In genomic region chr17:72917241-72918030, GRCm38 (mm10) we compare ENCODE assay signal across 8 mouse cellular contexts. TPM values are rescaled to one million over a fixed set of nuclear protein-coding genes. Genes with fewer than 3 reads are reported as not detected.
DNase-seq lines count a peak whose midpoint lies in the region; ATAC-seq and TF ChIP-seq lines count a peak whose summit lies in the region.

No protein-coding gene starts in this region.

- H3ac ChIP-seq in C2C12 (ENCODE audit: control insufficient read depth, insufficient read length, low read depth) = peak overlapping the region; percentile 77

- peak overlapping the region; percentile 83 for H3K27ac ChIP-seq in embryonic facial prominence, embryonic 12.5 days
- peak overlapping the region; percentile 97 for H3K27ac ChIP-seq in heart, embryonic 12.5 days (ENCODE audit: poor library complexity, severe bottlenecking)
- H3K27ac ChIP-seq in kidney, embryonic 16.5 days (ENCODE audit: low read length) = peak overlapping the region; percentile 76
- H3K27ac ChIP-seq in liver, embryonic 14.5 days = no peak overlapping the region

- peaks cover 30% of the 10 kb centered on the region for H3K79me3 ChIP-seq in C2C12 (ENCODE audit: low read depth)

- peaks cover 43% of the 10 kb centered on the region for H3K79me2 ChIP-seq in C2C12 (ENCODE audit: control insufficient read depth, insufficient read depth)

- peak; percentile 40 for TF ChIP-seq CTCF in C2C12 (IDR thresholded peaks at IDR 0.05; ENCODE audit: control insufficient read depth, insufficient read depth, insufficient read length)
- TF ChIP-seq CTCF in liver, embryonic 14.5 days (IDR thresholded peaks at IDR 0.05; ENCODE audit: low read depth) = peak; percentile 33; the same call in 1 of the 2 replicates

- H3K9me3 ChIP-seq in embryonic facial prominence, embryonic 12.5 days = no peaks in the 10 kb centered on the region
- no peaks in the 10 kb centered on the region for H3K9me3 ChIP-seq in heart, embryonic 12.5 days (replicated peaks)
- no peaks in the 10 kb centered on the region for H3K9me3 ChIP-seq in kidney, embryonic 16.5 days (ENCODE audit: low read length)
- no peaks in the 10 kb centered on the region for H3K9me3 ChIP-seq in liver, embryonic 14.5 days (ENCODE audit: control insufficient read depth, low read length)

- peak; percentile 69 for DNase-seq in adrenal gland, postnatal 10 days
- no peak for DNase-seq in liver, embryonic 14.5 days (ENCODE audit: low read depth in 3 of 3, low spot score in 3 of 3)
- peak; percentile 93 for DNase-seq in naive thymus-derived CD4-positive, alpha-beta T cell, adult 2 months (ENCODE audit: low read depth)
- peak; percentile 44 for DNase-seq in telencephalon, adult 2 months (ENCODE audit: low read depth, low spot score)

- H3K4me3 ChIP-seq in C2C12 (ENCODE audit: insufficient read depth, poor library complexity, severe bottlenecking) = peak overlapping the region; percentile 86
- peak overlapping the region; percentile 70 for H3K4me3 ChIP-seq in embryonic facial prominence, embryonic 12.5 days
- peak overlapping the region; percentile 93 for H3K4me3 ChIP-seq in heart, embryonic 12.5 days
- peak overlapping the region; percentile 82 for H3K4me3 ChIP-seq in kidney, embryonic 16.5 days (ENCODE audit: low read length)
- peak overlapping the region; percentile 53 to 55 for H3K4me3 ChIP-seq in liver, embryonic 14.5 days (ENCODE audit: insufficient read depth in 1 of 2, low read depth in 2 of 2, low read length in 2 of 2)

- peaks cover 15% of the 10 kb centered on the region for H3K36me3 ChIP-seq in C2C12 (ENCODE audit: control insufficient read depth, insufficient read depth)
- peaks cover 8% of the 10 kb centered on the region for H3K36me3 ChIP-seq in embryonic facial prominence, embryonic 12.5 days
- H3K36me3 ChIP-seq in heart, embryonic 12.5 days = peaks cover 16% of the 10 kb centered on the region
- H3K36me3 ChIP-seq in kidney, embryonic 16.5 days (ENCODE audit: insufficient read depth, low read length) = peaks cover 2% of the 10 kb centered on the region; the same call in 1 of the 2 replicates
- no peaks in the 10 kb centered on the region for H3K36me3 ChIP-seq in liver, embryonic 14.5 days (replicated peaks; ENCODE audit: control insufficient read depth, insufficient read depth, low read depth)

- peak overlapping the region; percentile 88 for H3K9ac ChIP-seq in embryonic facial prominence, embryonic 12.5 days
- H3K9ac ChIP-seq in heart, embryonic 12.5 days = peak overlapping the region; percentile 99
- H3K9ac ChIP-seq in kidney, embryonic 16.5 days (replicated peaks; ENCODE audit: low read length) = peak overlapping the region; percentile 94
- peak overlapping the region; percentile 34; the same call in 1 of the 2 replicates for H3K9ac ChIP-seq in liver, embryonic 14.5 days (replicated peaks)

- H3K4me1 ChIP-seq in embryonic facial prominence, embryonic 12.5 days = peaks cover 16% of the 10 kb centered on the region
- peaks cover 39% of the 10 kb centered on the region for H3K4me1 ChIP-seq in heart, embryonic 12.5 days (replicated peaks)
- 0 out of 2 replicates have a peak, but pooled peaks cover 11% of the 10 kb centered on the region for H3K4me1 ChIP-seq in kidney, embryonic 16.5 days (ENCODE audit: insufficient read depth, low read length)
- H3K4me1 ChIP-seq in liver, embryonic 14.5 days (replicated peaks; ENCODE audit: control insufficient read depth in 2 of 2, insufficient read depth in 2 of 2, low read length in 1 of 2) = peaks cover 0 to 2% of the 10 kb centered on the region in 2 experiments; a peak in 1 of 4 replicates

- H3K4me2 ChIP-seq in embryonic facial prominence, embryonic 12.5 days (replicated peaks) = peak overlapping the region; percentile 88
- H3K4me2 ChIP-seq in heart, embryonic 12.5 days = peak overlapping the region; percentile 91
- H3K4me2 ChIP-seq in kidney, embryonic 16.5 days (replicated peaks; ENCODE audit: low read depth, low read length) = peak overlapping the region; percentile 77
- H3K4me2 ChIP-seq in liver, embryonic 14.5 days (ENCODE audit: low read depth) = peak overlapping the region; percentile 71

- TF ChIP-seq EP300 in liver, embryonic 14.5 days (IDR thresholded peaks at IDR 0.05; ENCODE audit: low read depth) = no peak

- H3K27me3 ChIP-seq in C2C12 (ENCODE audit: control insufficient read depth, insufficient read depth, insufficient read length) = no peaks in the 10 kb centered on the region
- no peaks in the 10 kb centered on the region for H3K27me3 ChIP-seq in embryonic facial prominence, embryonic 12.5 days
- no peaks in the 10 kb centered on the region for H3K27me3 ChIP-seq in heart, embryonic 12.5 days (replicated peaks)
- H3K27me3 ChIP-seq in kidney, embryonic 16.5 days (ENCODE audit: insufficient read depth, low read length) = no peaks in the 10 kb centered on the region
- H3K27me3 ChIP-seq in liver, embryonic 14.5 days (ENCODE audit: control insufficient read depth, insufficient read depth, low read length) = peaks cover 33% of the 10 kb centered on the region

- ATAC-seq in embryonic facial prominence, embryonic 12.5 days (ENCODE audit: insufficient number of reproducible peaks, insufficient read depth, low FRiP score, low TSS enrichment) = no peak; the same call in 1 of the 2 replicates
- ATAC-seq in heart, embryonic 12.5 days (ENCODE audit: insufficient number of reproducible peaks, low FRiP score) = peak; percentile 38
- ATAC-seq in kidney, embryonic 16.5 days (ENCODE audit: low FRiP score, low TSS enrichment) = peak; percentile 46
- peak; percentile 24 for ATAC-seq in liver, embryonic 14.5 days (ENCODE audit: insufficient read depth)

- WGBS in embryonic facial prominence, embryonic 12.5 days = 1% methylated on average over 37 of the region's 37 CpGs
- 2% methylated on average over 37 of the region's 37 CpGs for WGBS in heart, embryonic 12.5 days
- WGBS in kidney, embryonic 16.5 days = under 1% methylated on average over 37 of the region's 37 CpGs
- WGBS in liver, embryonic 14.5 days (ENCODE audit: insufficient replicate concordance) = 2% methylated on average over 37 of the region's 37 CpGs

TF ChIP-seq in C2C12, 6 proteins besides CTCF, POLR2A, EP300 and RAD21:
- no peak for TF ChIP-seq USF1 (IDR thresholded peaks at IDR 0.05; ENCODE audit: low read depth)
- TF ChIP-seq FOSL1 (IDR thresholded peaks at IDR 0.05; ENCODE audit: insufficient read depth, low read length, poor library complexity, severe bottlenecking) = no peak
- no peak for TF ChIP-seq MYOG (IDR thresholded peaks at IDR 0.05; ENCODE audit: control insufficient read depth, extremely low read depth, insufficient read length)
- no peak for TF ChIP-seq MAX (IDR thresholded peaks at IDR 0.05)
- TF ChIP-seq MYOD1 (IDR thresholded peaks at IDR 0.05; ENCODE audit: control insufficient read depth, insufficient read length, low read depth) = no peak
- TF ChIP-seq CEBPB (IDR thresholded peaks at IDR 0.05; ENCODE audit: low read depth) = no peak

RNA-seq across cellular contexts. Expression of gene Lbh, which starts 0.7 kb away (rescaled TPM):
- polyA plus RNA-seq in C2C12 (2012; fragmentation: generic; extraction: Trizol) = 38.4 TPM
- 10 to 100 TPM; 52.9 to 65.8 TPM for total RNA-seq in adrenal gland, postnatal 10 days (2021)
- polyA plus RNA-seq in embryonic facial prominence, embryonic 12.5 days (2016; fragmentation: Nextera tagmentation; extraction: Ambion mirVana) = 2.1 and 2.6 TPM in 2 replicates
- 22.6 and 23.7 TPM in 2 replicates for polyA plus RNA-seq in heart, embryonic 12.5 days (2016; fragmentation: Nextera tagmentation; extraction: Ambion mirVana)
- polyA plus RNA-seq in kidney, embryonic 16.5 days (2015; fragmentation: Nextera tagmentation; extraction: Ambion mirVana) = 8.4 and 8.8 TPM in 2 replicates
- 6.2 and 7.3 TPM in 2 replicates for polyA plus RNA-seq in liver, embryonic 14.5 days (2012; rRNA removed)
- 0.76 and 0.85 TPM in 2 replicates for polyA plus RNA-seq in liver, embryonic 14.5 days (2014; fragmentation: Nextera tagmentation; extraction: Ambion mirVana)

Comparison
In these comparisons a context has a peak if more than half of its experiments do, and no peak if none do; other contexts are left out.
1. DNase-seq: peak in adrenal gland, postnatal 10 days (single experiment), naive thymus-derived CD4-positive, alpha-beta T cell, adult 2 months (single experiment) and telencephalon, adult 2 months (single experiment); none in liver, embryonic 14.5 days (0 of 3).
2. H3K9ac ChIP-seq: peak in every context shown above with its lines; median percentile 99 in heart, embryonic 12.5 days; 94 in kidney, embryonic 16.5 days; 88 in embryonic facial prominence, embryonic 12.5 days; 34 in liver, embryonic 14.5 days.
3. Peak in every context shown above with its lines, with median percentiles within 50 percentile points of each other: H3K4me3 ChIP-seq and H3K4me2 ChIP-seq.